Mouse (Mus musculus): ENCODE results near the gene Tenm2. TPM values are rescaled to one million over a fixed set of nuclear protein-coding genes. Genes with fewer than 3 reads are reported as not detected.

Gene Tenm2
- polyA plus RNA-seq, 1 experiment from 2014 or later = 1.4 TPM

DNA sequence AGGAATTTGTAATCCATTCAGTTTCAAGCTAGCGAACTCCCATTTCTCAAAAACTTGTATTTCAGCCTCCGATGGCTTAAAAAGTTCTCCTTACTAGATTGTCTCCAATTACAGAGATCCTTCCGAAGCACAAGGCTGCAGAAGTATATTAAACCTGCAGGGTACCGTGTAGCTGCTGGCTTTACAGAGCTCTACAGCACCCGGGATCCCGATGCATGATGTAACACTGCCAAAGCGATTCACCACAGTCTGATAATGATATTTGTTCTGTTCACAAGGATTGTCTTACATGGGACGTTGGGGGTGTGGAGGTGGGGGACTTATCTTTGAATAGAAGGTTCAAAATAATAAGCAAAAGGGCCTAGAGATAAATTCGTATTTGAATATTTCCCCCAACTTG, 564.6 kb downstream of the Tenm2 start:
- H3K27ac ChIP-seq (ENCODE audit: poor library complexity, severe bottlenecking) = no peak overlapping the region
- no peaks in the 10 kb centered on the region for H3K27me3 ChIP-seq (replicated peaks)
- no peaks in the 10 kb centered on the region for H3K4me1 ChIP-seq (replicated peaks)
- H3K4me3 ChIP-seq = no peak overlapping the region
- ATAC-seq (ENCODE audit: insufficient number of reproducible peaks, low FRiP score) = no peak
- 77% methylated on average over 9 of the region's 9 CpGs for WGBS
- H3K4me2 ChIP-seq = no peak overlapping the region
- H3K36me3 ChIP-seq = no peaks in the 10 kb centered on the region
- H3K9me3 ChIP-seq (replicated peaks) = no peaks in the 10 kb centered on the region
- H3K9ac ChIP-seq = no peak overlapping the region

DNA sequence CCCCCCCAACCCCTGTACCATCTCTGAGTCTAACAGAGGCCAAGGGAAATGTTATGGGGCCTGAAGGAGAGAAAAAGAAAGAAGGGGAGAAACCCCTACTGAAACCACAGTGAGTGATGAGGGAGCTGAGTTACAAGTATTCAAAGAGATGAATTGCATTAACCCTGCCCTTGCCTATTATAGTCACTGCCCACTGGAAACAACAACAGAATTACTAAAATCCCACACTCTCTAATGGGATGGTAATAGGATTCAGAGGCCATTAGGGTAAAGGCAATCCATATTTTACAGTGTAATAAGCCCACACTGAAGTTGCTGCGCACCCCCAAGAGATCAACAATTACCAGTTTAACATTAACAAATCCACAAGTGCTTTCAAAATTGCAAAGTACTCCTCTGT, 571.7 kb downstream of the Tenm2 start:
- Histone ChIP-seq H3K4me1 (replicated peaks) (peaks cover 6% of the 10 kb centered on the region; the same call in 1 of the 2 replicates), H3K36me3 (no peaks in the 10 kb centered on the region), H3K9ac (no peak overlapping the region), H3K9me3 (replicated peaks) (no peaks in the 10 kb centered on the region), H3K4me2 (no peak overlapping the region), H3K27ac (ENCODE audit: poor library complexity, severe bottlenecking) (no peak overlapping the region), H3K4me3 (no peak overlapping the region), H3K27me3 (replicated peaks) (no peaks in the 10 kb centered on the region)
- no peak for ATAC-seq (ENCODE audit: insufficient number of reproducible peaks, low FRiP score)
- 92% methylated on average over 1 of the region's 1 CpGs for WGBS

DNA sequence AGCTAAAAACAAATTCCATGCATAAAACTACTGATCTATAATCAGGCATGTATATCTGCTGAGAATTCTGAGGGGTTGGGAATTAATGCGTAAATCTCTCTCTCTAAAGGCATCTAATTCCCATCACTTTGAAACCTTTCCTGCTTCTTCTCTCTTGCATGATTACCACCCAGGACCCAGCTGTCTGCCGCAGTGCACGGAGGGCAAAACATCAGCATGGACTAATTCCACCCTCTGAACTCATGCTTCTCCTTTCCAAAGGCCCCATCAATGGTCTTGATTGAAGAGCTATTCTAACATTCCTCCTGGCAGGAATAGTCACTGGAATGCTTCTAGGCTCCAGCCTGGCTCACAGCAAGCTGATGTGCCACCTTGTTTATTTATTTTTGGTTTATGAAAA, 572.2 kb downstream of the Tenm2 start:
- no peaks in the 10 kb centered on the region for H3K9me3 ChIP-seq (replicated peaks)
- H3K4me2 ChIP-seq = no peak overlapping the region
- H3K27ac ChIP-seq (ENCODE audit: poor library complexity, severe bottlenecking) = no peak overlapping the region
- WGBS = 61% methylated on average over 3 of the region's 3 CpGs
- no peak for ATAC-seq (ENCODE audit: insufficient number of reproducible peaks, low FRiP score)
- no peak overlapping the region for H3K4me3 ChIP-seq
- no peak overlapping the region for H3K9ac ChIP-seq
- H3K4me1 ChIP-seq (replicated peaks) = peaks cover 7% of the 10 kb centered on the region; the same call in 1 of the 2 replicates
- no peaks in the 10 kb centered on the region for H3K36me3 ChIP-seq
- no peaks in the 10 kb centered on the region for H3K27me3 ChIP-seq (replicated peaks)

DNA sequence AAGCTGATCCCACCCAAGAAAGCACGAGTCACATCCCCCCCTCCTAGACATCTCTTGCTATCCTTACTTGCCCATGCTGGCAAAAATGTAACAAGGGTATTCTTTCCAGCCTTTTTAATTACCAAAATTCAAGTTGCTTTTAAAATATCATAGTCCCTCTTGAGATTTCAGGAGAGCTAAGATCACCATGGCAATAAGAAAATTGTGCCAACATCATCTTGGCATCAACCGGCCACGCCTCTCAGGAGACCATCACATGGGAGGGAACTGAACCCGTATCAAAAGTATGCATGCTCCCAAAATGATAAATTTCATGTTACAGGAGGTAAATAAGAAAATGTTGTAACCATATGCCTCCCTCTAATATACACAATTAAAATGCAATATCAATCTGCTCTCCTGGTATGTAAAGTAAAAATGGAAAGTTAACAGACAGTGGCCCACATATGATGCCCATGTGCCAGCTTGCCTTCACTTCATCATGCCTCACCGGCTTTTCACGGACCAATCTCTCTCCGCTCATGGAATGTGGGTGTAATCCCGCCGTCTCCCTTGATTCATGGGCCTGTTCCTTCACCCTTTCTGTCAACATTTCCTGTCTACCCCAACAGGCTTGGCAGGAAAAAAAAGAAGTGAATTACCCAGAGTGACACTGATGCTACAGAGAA, 582.0 kb downstream of the Tenm2 start:
- H3K27ac ChIP-seq (ENCODE audit: poor library complexity, severe bottlenecking) = no peak overlapping the region
- no peak for ATAC-seq (ENCODE audit: insufficient number of reproducible peaks, low FRiP score)
- no peak overlapping the region for H3K4me3 ChIP-seq
- H3K4me1 ChIP-seq (replicated peaks) = peaks cover 21% of the 10 kb centered on the region
- H3K9ac ChIP-seq = no peak overlapping the region
- no peaks in the 10 kb centered on the region for H3K27me3 ChIP-seq (replicated peaks)
- no peaks in the 10 kb centered on the region for H3K9me3 ChIP-seq (replicated peaks)
- H3K36me3 ChIP-seq = no peaks in the 10 kb centered on the region
- WGBS = 77% methylated on average over 9 of the region's 9 CpGs
- no peak overlapping the region for H3K4me2 ChIP-seq

DNA sequence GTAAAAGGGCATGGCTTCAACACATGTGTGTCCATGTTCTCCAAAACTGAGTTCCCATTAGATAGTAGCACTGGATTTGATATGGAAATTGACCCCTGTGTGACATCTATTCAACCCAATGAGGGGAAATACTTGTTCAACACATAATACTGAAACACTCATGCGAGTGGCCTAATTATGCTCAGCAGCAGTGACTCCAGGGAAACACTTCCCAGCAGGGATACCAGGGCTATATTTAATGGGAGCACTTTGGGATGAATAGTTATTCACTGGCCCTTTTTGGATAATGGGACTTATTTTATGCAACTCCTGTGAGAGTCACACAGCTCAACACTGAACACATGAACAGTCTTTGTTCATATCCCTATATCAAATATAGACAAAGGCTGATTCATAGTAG, 588.6 kb downstream of the Tenm2 start:
- no peak for ATAC-seq (ENCODE audit: insufficient number of reproducible peaks, low FRiP score)
- no peaks in the 10 kb centered on the region for H3K9me3 ChIP-seq (replicated peaks)
- H3K27ac ChIP-seq (ENCODE audit: poor library complexity, severe bottlenecking) = no peak overlapping the region
- no peak overlapping the region for H3K4me3 ChIP-seq
- 79% methylated on average over 1 of the region's 1 CpGs for WGBS
- peaks cover 10% of the 10 kb centered on the region for H3K4me1 ChIP-seq (replicated peaks)
- H3K9ac ChIP-seq = no peak overlapping the region
- no peaks in the 10 kb centered on the region for H3K36me3 ChIP-seq
- no peak overlapping the region for H3K4me2 ChIP-seq
- no peaks in the 10 kb centered on the region for H3K27me3 ChIP-seq (replicated peaks)

DNA sequence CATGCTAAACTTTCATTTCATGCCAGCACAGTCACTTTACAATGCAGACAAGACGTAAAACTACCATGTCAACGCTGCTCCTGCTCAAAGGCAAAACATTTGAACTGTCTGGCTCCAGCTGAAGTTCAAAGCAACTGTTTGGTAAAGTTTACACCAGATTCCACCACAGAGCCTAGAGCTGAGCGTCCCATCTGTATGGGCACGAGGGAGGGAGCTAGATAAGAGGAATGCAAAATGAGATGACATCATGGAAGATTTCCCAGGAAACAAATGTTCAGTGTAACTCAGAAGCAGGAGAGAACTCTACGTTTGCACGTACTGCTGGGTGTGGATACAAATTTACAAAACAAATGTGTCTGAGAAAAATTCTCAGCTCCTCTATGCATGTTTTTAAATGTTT, 600.7 kb downstream of the Tenm2 start:
- peak; percentile 63; the same call in 1 of the 2 replicates for ATAC-seq (ENCODE audit: insufficient number of reproducible peaks, low FRiP score)
- Histone ChIP-seq H3K27ac (ENCODE audit: poor library complexity, severe bottlenecking) (peak overlapping the region; percentile 48; the same call in 1 of the 2 replicates), H3K4me2 (peak overlapping the region; percentile 49)

DNA sequence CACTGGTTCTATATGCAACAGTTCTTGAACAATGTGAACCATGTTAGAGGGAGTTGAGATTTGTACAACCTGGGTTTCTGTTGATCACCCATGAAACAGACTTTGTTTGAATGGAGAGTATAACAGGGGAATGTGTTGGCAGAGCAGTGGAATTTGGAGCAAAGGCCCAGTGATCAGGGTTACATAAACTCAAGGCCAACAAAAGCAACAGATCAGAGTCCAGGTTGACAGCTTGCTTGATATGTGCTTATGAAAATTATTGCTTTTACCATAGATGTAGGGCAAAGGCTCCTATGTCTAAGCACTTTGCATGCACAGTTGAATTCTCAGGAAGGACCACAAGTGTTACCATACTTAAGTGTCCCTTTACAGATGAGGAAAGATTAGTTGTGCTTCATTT, 603.6 kb downstream of the Tenm2 start:
- no peak for ATAC-seq (ENCODE audit: insufficient number of reproducible peaks, low FRiP score)
- Histone ChIP-seq H3K36me3 (no peaks in the 10 kb centered on the region), H3K9ac (no peak overlapping the region), H3K4me2 (no peak overlapping the region), H3K4me3 (no peak overlapping the region), H3K9me3 (replicated peaks) (no peaks in the 10 kb centered on the region), H3K4me1 (replicated peaks) (peaks cover 6% of the 10 kb centered on the region; the same call in 1 of the 2 replicates), H3K27me3 (replicated peaks) (no peaks in the 10 kb centered on the region), H3K27ac (ENCODE audit: poor library complexity, severe bottlenecking) (no peak overlapping the region)

More for the DNA sequence above, 600.7 kb downstream of the Tenm2 start:
- Histone ChIP-seq H3K4me1 (replicated peaks) (peaks cover 6% of the 10 kb centered on the region; the same call in 1 of the 2 replicates), H3K4me3 (peak overlapping the region; percentile 21), H3K9me3 (replicated peaks) (no peaks in the 10 kb centered on the region), H3K27me3 (replicated peaks) (no peaks in the 10 kb centered on the region), H3K36me3 (no peaks in the 10 kb centered on the region), H3K9ac (no peak overlapping the region)
- WGBS = 11% methylated on average over 6 of the region's 6 CpGs

DNA sequence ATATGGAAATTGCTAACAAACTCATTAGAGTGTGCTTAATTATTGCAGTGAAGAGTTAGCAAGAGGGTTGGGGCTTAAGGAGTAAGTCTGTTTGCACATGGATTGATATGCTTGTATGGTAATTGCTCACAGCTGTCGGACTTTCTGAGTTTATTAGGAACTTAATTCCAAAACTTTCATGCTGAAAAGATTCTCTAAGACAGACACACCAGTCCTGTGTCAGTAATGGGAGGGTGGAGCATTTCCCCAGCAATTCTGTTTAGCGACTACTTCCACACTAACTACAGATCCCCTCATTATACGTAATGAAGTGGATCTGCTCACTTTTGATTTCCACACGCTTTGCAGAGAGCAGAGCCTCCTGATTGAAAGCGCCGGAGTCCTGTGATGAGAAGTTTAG, 622.0 kb downstream of the Tenm2 start:
- no peak for ATAC-seq (ENCODE audit: insufficient number of reproducible peaks, low FRiP score)
- Histone ChIP-seq H3K4me3 (no peak overlapping the region), H3K4me2 (no peak overlapping the region), H3K9ac (no peak overlapping the region), H3K36me3 (no peaks in the 10 kb centered on the region), H3K27ac (ENCODE audit: poor library complexity, severe bottlenecking) (no peak overlapping the region), H3K4me1 (replicated peaks) (no peaks in the 10 kb centered on the region), H3K9me3 (replicated peaks) (no peaks in the 10 kb centered on the region), H3K27me3 (replicated peaks) (no peaks in the 10 kb centered on the region)
- 85% methylated on average over 6 of the region's 6 CpGs for WGBS

DNA sequence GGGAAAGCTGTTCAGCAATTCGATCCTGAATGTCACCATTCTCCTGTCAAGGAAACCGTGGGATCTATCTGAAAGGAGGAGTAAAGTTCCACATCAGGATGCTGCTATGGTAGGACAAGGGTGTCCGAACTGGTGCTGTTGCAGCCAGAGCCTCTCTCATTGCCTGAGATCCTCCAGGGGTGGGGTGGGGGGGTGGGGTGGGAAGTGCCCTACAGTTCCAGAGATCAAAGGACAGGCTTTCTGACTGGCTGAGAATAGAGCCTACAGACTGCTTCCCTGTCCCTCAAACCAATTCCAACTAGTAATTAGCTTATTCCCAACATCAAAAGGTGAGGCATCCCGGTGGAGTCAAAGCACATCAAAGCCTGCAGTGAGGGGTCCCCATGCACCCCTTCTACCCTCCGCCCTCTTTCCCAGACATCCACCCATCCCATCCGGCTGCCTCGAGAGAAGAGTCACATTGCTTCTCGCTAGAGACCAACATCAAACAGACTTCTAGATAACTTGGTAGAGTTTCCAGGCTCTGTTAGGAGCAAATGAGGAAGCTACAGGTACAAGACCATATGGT, 630.9 kb downstream of the Tenm2 start:
- 45% methylated on average over 8 of the region's 8 CpGs for WGBS
- H3K9me3 ChIP-seq (replicated peaks) = no peaks in the 10 kb centered on the region
- H3K4me3 ChIP-seq = no peak overlapping the region
- H3K4me2 ChIP-seq = no peak overlapping the region
- no peak overlapping the region for H3K27ac ChIP-seq (ENCODE audit: poor library complexity, severe bottlenecking)
- H3K9ac ChIP-seq = no peak overlapping the region
- no peaks in the 10 kb centered on the region for H3K27me3 ChIP-seq (replicated peaks)
- no peaks in the 10 kb centered on the region for H3K4me1 ChIP-seq (replicated peaks)
- H3K36me3 ChIP-seq = no peaks in the 10 kb centered on the region
- ATAC-seq (ENCODE audit: insufficient number of reproducible peaks, low FRiP score) = no peak

DNA sequence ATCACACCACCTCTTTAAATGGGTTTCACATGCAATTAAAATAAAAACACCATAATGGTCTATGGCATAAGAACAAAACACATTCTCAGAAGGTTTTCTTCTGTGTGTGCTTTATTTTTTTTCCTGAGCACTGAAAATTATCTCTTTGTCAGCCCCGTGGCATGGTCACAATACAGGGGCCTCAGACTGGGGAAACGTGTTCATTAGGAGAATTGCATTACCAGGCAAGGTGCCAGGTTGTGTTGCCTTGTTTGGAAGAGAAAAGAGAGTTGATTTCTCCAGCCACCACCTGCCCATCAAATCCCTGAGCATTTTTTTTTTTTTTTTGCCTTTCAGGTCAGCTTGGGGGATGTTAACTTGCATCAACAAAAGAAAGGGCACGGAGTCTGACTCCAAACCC, 631.5 kb downstream of the Tenm2 start:
- Histone ChIP-seq H3K4me1 (replicated peaks) (no peaks in the 10 kb centered on the region), H3K9ac (no peak overlapping the region), H3K4me2 (no peak overlapping the region), H3K36me3 (no peaks in the 10 kb centered on the region), H3K4me3 (no peak overlapping the region), H3K9me3 (replicated peaks) (no peaks in the 10 kb centered on the region), H3K27me3 (replicated peaks) (no peaks in the 10 kb centered on the region), H3K27ac (ENCODE audit: poor library complexity, severe bottlenecking) (no peak overlapping the region)
- ATAC-seq (ENCODE audit: insufficient number of reproducible peaks, low FRiP score) = no peak
- WGBS = 40% methylated on average over 3 of the region's 3 CpGs

DNA sequence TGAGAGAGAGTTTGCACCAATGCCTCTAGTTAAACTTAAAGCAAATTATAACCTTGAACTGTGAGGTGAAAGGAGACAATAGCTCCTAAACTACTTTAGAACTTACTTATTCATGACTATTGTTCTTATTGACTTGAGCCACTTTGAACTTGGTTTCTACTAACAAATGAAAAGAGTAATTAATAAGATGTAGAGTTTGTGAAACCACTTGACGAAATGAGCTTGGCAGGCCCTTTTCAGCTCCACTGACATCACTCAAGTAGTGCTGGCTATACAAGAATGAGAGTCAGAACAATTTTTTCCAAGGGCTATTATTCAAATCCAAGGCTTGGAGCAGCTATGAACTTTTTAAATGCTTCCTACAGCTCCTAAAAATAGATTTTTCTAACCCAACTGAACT, 643.3 kb downstream of the Tenm2 start:
- no peak for ATAC-seq (ENCODE audit: insufficient number of reproducible peaks, low FRiP score)
- no peaks in the 10 kb centered on the region for H3K36me3 ChIP-seq
- no peak overlapping the region for H3K4me3 ChIP-seq
- peaks cover 5% of the 10 kb centered on the region for H3K4me1 ChIP-seq (replicated peaks)
- H3K4me2 ChIP-seq = no peak overlapping the region
- no peaks in the 10 kb centered on the region for H3K27me3 ChIP-seq (replicated peaks)
- 76% methylated on average over 1 of the region's 1 CpGs for WGBS
- no peak overlapping the region for H3K9ac ChIP-seq
- H3K27ac ChIP-seq (ENCODE audit: poor library complexity, severe bottlenecking) = no peak overlapping the region
- H3K9me3 ChIP-seq (replicated peaks) = no peaks in the 10 kb centered on the region

DNA sequence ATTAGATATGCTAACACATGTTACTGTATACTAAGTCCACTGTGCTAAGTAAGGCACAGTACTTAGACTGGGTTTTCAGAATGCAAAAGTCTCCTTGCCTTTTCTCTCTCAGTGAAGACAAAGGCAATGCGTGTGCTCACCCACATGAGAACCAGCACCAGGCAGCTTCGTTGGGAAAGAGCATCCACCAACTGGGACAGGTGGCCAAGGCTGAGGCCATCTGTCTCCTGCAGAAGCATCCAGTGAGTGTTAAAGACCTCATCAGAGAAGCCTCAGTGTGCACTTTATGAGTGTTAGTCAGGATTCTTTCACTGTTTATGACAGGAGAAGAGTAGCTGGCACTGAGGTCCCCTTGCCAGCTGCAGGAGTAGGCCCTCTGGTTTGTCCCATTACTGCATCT, 669.6 kb downstream of the Tenm2 start:
- no peak overlapping the region for H3K4me3 ChIP-seq
- no peak overlapping the region for H3K9ac ChIP-seq
- no peaks in the 10 kb centered on the region for H3K9me3 ChIP-seq (replicated peaks)
- no peaks in the 10 kb centered on the region for H3K27me3 ChIP-seq (replicated peaks)
- H3K27ac ChIP-seq (ENCODE audit: poor library complexity, severe bottlenecking) = no peak overlapping the region
- no peaks in the 10 kb centered on the region for H3K4me1 ChIP-seq (replicated peaks)
- ATAC-seq (ENCODE audit: insufficient number of reproducible peaks, low FRiP score) = no peak
- no peak overlapping the region for H3K4me2 ChIP-seq
- H3K36me3 ChIP-seq = no peaks in the 10 kb centered on the region
- WGBS = 78% methylated on average over 2 of the region's 2 CpGs

Data from heart, embryonic 12.5 days (tissue).